Mouse (Mus musculus) embryonic facial prominence, embryonic 11.5 days (tissue): Measurements from ENCODE around the gene Ccdc153. TPM values are rescaled to one million over a fixed set of nuclear protein-coding genes. Genes with fewer than 3 reads are reported as not detected.

ENCODE experiments used
- ATAC-seq: fragments of 200-750 bp; cut with Nextera tagmentation; replicated peaks from 2 replicates; pipeline ENCODE4 v1.8.0; 2017; ENCODE audit warnings: low read depth; ENCODE audit not compliant: insufficient number of reproducible peaks, low FRiP score, low TSS enrichment
- DNase-seq: peaks from one replicate; pipeline ENCODE4 v3.0.0-alpha.2; 2015; ENCODE audit warnings: low spot score
- H3K27ac ChIP-seq: fragments of 300-500 bp; sonication (generic); replicated peaks from 2 replicates; pipeline ENCODE4 v1.5.1; 2014; ENCODE audit warnings: mild to moderate bottlenecking, low read depth, low read length, control low read depth
- H3K27me3 ChIP-seq: fragments of 300-500 bp; sonication (generic); 2 replicates; pipeline ENCODE4 v1.6.1; 2014; ENCODE audit warnings: mild to moderate bottlenecking, low read length, moderate library complexity, mixed read lengths; ENCODE audit not compliant: control insufficient read depth, insufficient read depth
- H3K36me3 ChIP-seq: fragments of 300-500 bp; sonication (generic); replicated peaks from 2 replicates; pipeline ENCODE4 v1.6.1; 2014; ENCODE audit warnings: low read depth, mild to moderate bottlenecking, low read length, moderate library complexity, mixed read lengths; ENCODE audit not compliant: control insufficient read depth, insufficient read depth
- H3K4me1 ChIP-seq: fragments of 300-500 bp; sonication (generic); 2 replicates; pipeline ENCODE4 v1.6.1; 2014; ENCODE audit warnings: low read length, mixed read lengths; ENCODE audit not compliant: control insufficient read depth, insufficient read depth
- H3K4me2 ChIP-seq: fragments of 300-500 bp; sonication (generic); 2 replicates; pipeline ENCODE4 v1.6.1; 2014; ENCODE audit warnings: low read depth, mild to moderate bottlenecking, control low read depth, low read length, moderate library complexity
- H3K4me3 ChIP-seq: fragments of 300-500 bp; sonication (generic); 2 replicates; pipeline ENCODE4 v1.5.1; 2014; ENCODE audit warnings: low read depth, low read length, control low read depth
- H3K9ac ChIP-seq: fragments of 300-500 bp; sonication (generic); replicated peaks from 2 replicates; pipeline ENCODE4 v1.6.1; 2014; ENCODE audit warnings: mild to moderate bottlenecking, control low read depth, low read length
- H3K9me3 ChIP-seq: fragments of 300-500 bp; sonication (generic); replicated peaks from 2 replicates; pipeline ENCODE4 v1.6.1; 2016; ENCODE audit warnings: mild to moderate bottlenecking, low read length, inconsistent platforms, mixed read lengths; ENCODE audit not compliant: control insufficient read depth
- WGBS: fragments of 180-500 bp; shearing (Covaris S2); extraction: QIAGEN DNeasy Blood & Tissue Kit; methylation state at CpG from one replicate; pipeline ENCODE4 v1.1.7; 2014; 5-methylcytosine and 5-hydroxymethylcytosine counted together
- polyA plus RNA-seq: library from polyadenylated mRNA; unstranded; fragments of >200 nt; fragmentation: Nextera tagmentation; extraction: Ambion mirVana; gene quantifications from 2 replicates; pipeline ENCODE4 v1.2.1, GENCODE M21; 2014

Gene Ccdc153
- polyA plus RNA-seq, 1 experiment from 2014 or later = not detected

GRCm38 (mm10) chr9:44233802-44234478 is 6.5 kb upstream of the Ccdc153 start, which contains the start of gene Cbl:
Cbl (minus strand) TSS chr9:44234049.
- H3K4me1 ChIP-seq = no peaks in the 10 kb centered on the region
- peak; percentile 100 for DNase-seq
- peak within 1 kb of the TSS; percentile 55 for H3K4me2 ChIP-seq
- peak; percentile 90 for ATAC-seq
- peak within 1 kb of the TSS; percentile 89 for H3K4me3 ChIP-seq
- no peaks in the 10 kb centered on the region for H3K9me3 ChIP-seq
- H3K9ac ChIP-seq = peak within 1 kb of the TSS; percentile 94
- H3K27ac ChIP-seq = peak within 1 kb of the TSS; percentile 88
- under 1% methylated on average over 66 of the region's 76 CpGs for WGBS
- no peaks in the 10 kb centered on the region for H3K36me3 ChIP-seq
- H3K27me3 ChIP-seq = no peaks in the 10 kb centered on the region

GRCm38 (mm10) chr9:44234479-44235427 is 5.7 kb upstream of the Ccdc153 start:
- peak overlapping the region; percentile 28 for H3K9ac ChIP-seq
- DNase-seq = peak; percentile 47

GRCm38 (mm10) chr9:44236601-44237000 is 3.9 kb upstream of the Ccdc153 start:
- no peak overlapping the region for H3K27ac ChIP-seq
- WGBS = 42% methylated on average over 4 of the region's 4 CpGs
- ATAC-seq (no peak), DNase-seq (no peak)
- no peak overlapping the region for H3K4me3 ChIP-seq
- H3K27me3 ChIP-seq = no peaks in the 10 kb centered on the region
- H3K4me2 ChIP-seq = no peak overlapping the region
- H3K4me1 ChIP-seq = no peaks in the 10 kb centered on the region
- no peaks in the 10 kb centered on the region for H3K36me3 ChIP-seq
- H3K9ac ChIP-seq = no peak overlapping the region
- no peaks in the 10 kb centered on the region for H3K9me3 ChIP-seq

More at GRCm38 (mm10) chr9:44234479-44235427, 5.7 kb upstream of the Ccdc153 start:
- H3K36me3 ChIP-seq = no peaks in the 10 kb centered on the region
- peak overlapping the region; percentile 89 for H3K4me3 ChIP-seq
- ATAC-seq = no peak
- no peak overlapping the region for H3K27ac ChIP-seq
- H3K4me1 ChIP-seq = no peaks in the 10 kb centered on the region
- H3K4me2 ChIP-seq = peak overlapping the region; percentile 36
- no peaks in the 10 kb centered on the region for H3K9me3 ChIP-seq
- WGBS = 24% methylated on average over 19 of the region's 19 CpGs
- no peaks in the 10 kb centered on the region for H3K27me3 ChIP-seq

GRCm38 (mm10) chr9:44237128-44237527 is 3.3 kb upstream of the Ccdc153 start:
- Histone ChIP-seq H3K4me3 (no peak overlapping the region), H3K9me3 (no peaks in the 10 kb centered on the region), H3K9ac (no peak overlapping the region), H3K27ac (no peak overlapping the region), H3K36me3 (no peaks in the 10 kb centered on the region), H3K27me3 (no peaks in the 10 kb centered on the region), H3K4me1 (no peaks in the 10 kb centered on the region), H3K4me2 (no peak overlapping the region)
- DNase-seq (no peak), ATAC-seq (no peak)
- 53% methylated on average over 4 of the region's 4 CpGs for WGBS

- Histone ChIP-seq H3K9me3 (no peaks in the 10 kb centered on the region), H3K36me3 (no peaks in the 10 kb centered on the region), H3K4me1 (no peaks in the 10 kb centered on the region), H3K4me2 (no peak overlapping the region), H3K4me3 (no peak overlapping the region), H3K27me3 (no peaks in the 10 kb centered on the region), H3K9ac (no peak overlapping the region), H3K27ac (no peak overlapping the region)
- 78% methylated on average over 17 of the region's 17 CpGs for WGBS
- ATAC-seq (no peak), DNase-seq (no peak)
Measured at GRCm38 (mm10) chr9:44238501-44239190, 1.8 kb upstream of the Ccdc153 start.

- no peaks in the 10 kb centered on the region for H3K27me3 ChIP-seq
- no peak overlapping the region for H3K4me3 ChIP-seq
- DNase-seq (peak; percentile 89), ATAC-seq (no peak)
- H3K4me1 ChIP-seq = no peaks in the 10 kb centered on the region
- H3K4me2 ChIP-seq = no peak overlapping the region
- 15% methylated on average over 5 of the region's 5 CpGs for whole genome bisulfite sequencing
- no peaks in the 10 kb centered on the region for H3K36me3 ChIP-seq
- no peak overlapping the region for H3K9ac ChIP-seq
- H3K27ac ChIP-seq = no peak overlapping the region
- no peaks in the 10 kb centered on the region for H3K9me3 ChIP-seq
Measured at GRCm38 (mm10) chr9:44239447-44239846, 1.0 kb upstream of the Ccdc153 start.

- DNase-seq (no peak), ATAC-seq (no peak)
- Histone ChIP-seq H3K36me3 (no peaks in the 10 kb centered on the region), H3K4me1 (no peaks in the 10 kb centered on the region), H3K4me2 (no peak overlapping the region), H3K27me3 (no peaks in the 10 kb centered on the region), H3K27ac (no peak overlapping the region), H3K9ac (no peak overlapping the region), H3K9me3 (no peaks in the 10 kb centered on the region), H3K4me3 (no peak overlapping the region)
- WGBS = 45% methylated on average over 5 of the region's 5 CpGs
Measured at GRCm38 (mm10) chr9:44240911-44241310, 435 bp downstream of the Ccdc153 start.
